Comparison of ENCODE assay signal across 8 mouse cellular contexts in genomic region chr4:133241910-133242309, GRCm38 (mm10). TPM values are rescaled to one million over a fixed set of nuclear protein-coding genes. Genes with fewer than 3 reads are reported as not detected.
A peak's percentile ranks its signal among the peaks of the same experiment; 100 is the strongest.
DNase-seq lines count a peak whose midpoint lies in the region; ATAC-seq and TF ChIP-seq lines count a peak whose summit lies in the region.

No protein-coding gene starts in this region.

- H3K27ac ChIP-seq in heart, embryonic 11.5 days (ENCODE audit: low read depth, low read length): no peak overlapping the region
- H3K27ac ChIP-seq in forebrain, embryonic 16.5 days (ENCODE audit: low read length): no peak overlapping the region

- 0 out of 2 replicates have a peak overlapping the region, but pooled peaks have one; percentile 74 for H3K9ac ChIP-seq in heart, embryonic 11.5 days (ENCODE audit: low read depth, low read length)
- no peak overlapping the region for H3K9ac ChIP-seq in forebrain, embryonic 16.5 days (replicated peaks; ENCODE audit: low read depth, low read length)

- no peak for ATAC-seq in heart, embryonic 11.5 days (replicated peaks; ENCODE audit: insufficient number of reproducible peaks, low FRiP score, low TSS enrichment)
- ATAC-seq in forebrain, embryonic 16.5 days: no peak

- peak overlapping the region; percentile 98 for H3K4me2 ChIP-seq in heart, embryonic 11.5 days
- H3K4me2 ChIP-seq in forebrain, embryonic 16.5 days (ENCODE audit: low read length): peak overlapping the region; percentile 52

- H3K9me3 ChIP-seq in heart, embryonic 11.5 days (replicated peaks; ENCODE audit: control insufficient read depth, low read length): no peaks in the 10 kb centered on the region
- no peaks in the 10 kb centered on the region for H3K9me3 ChIP-seq in E14TG2a.4 (ENCODE audit: low read length)
- H3K9me3 ChIP-seq in forebrain, embryonic 16.5 days (ENCODE audit: control insufficient read depth, low read length): no peaks in the 10 kb centered on the region

- H3K27me3 ChIP-seq in heart, embryonic 11.5 days (ENCODE audit: control insufficient read depth, insufficient read depth, low read length): peaks cover 41% of the 10 kb centered on the region
- H3K27me3 ChIP-seq in E14TG2a.4 (ENCODE audit: insufficient read depth, low read length): peaks cover 53% of the 10 kb centered on the region
- H3K27me3 ChIP-seq in forebrain, embryonic 16.5 days (replicated peaks; ENCODE audit: control insufficient read depth, insufficient read depth, low read length): peaks cover 38% of the 10 kb centered on the region

- 15% methylated on average over 11 of the region's 11 CpGs for WGBS in heart, embryonic 11.5 days (ENCODE audit: insufficient replicate concordance)
- WGBS in forebrain, embryonic 16.5 days: 35% methylated on average over 11 of the region's 11 CpGs

- no peaks in the 10 kb centered on the region for H3K36me3 ChIP-seq in heart, embryonic 11.5 days (ENCODE audit: control insufficient read depth, insufficient read depth, low read length)
- no peaks in the 10 kb centered on the region for H3K36me3 ChIP-seq in E14TG2a.4 (ENCODE audit: insufficient read depth, low read length)
- H3K36me3 ChIP-seq in forebrain, embryonic 16.5 days (ENCODE audit: control insufficient read depth, insufficient read depth): no peaks in the 10 kb centered on the region

- no peak for DNase-seq in heart, adult 8-10 months (ENCODE audit: low spot score)
- DNase-seq in lung, postnatal 25 days (ENCODE audit: low spot score): peak; percentile 40
- no peak for DNase-seq in cerebellum, postnatal 14 days
- no peak for DNase-seq in ovary, postnatal 36 days (ENCODE audit: low spot score)
- no peak for DNase-seq in gastrocnemius, postnatal 10 days

- peaks cover 14% of the 10 kb centered on the region for H3K4me1 ChIP-seq in heart, embryonic 11.5 days (ENCODE audit: control insufficient read depth, insufficient read depth, low read length)
- peaks cover 39% of the 10 kb centered on the region for H3K4me1 ChIP-seq in E14TG2a.4 (replicated peaks; ENCODE audit: low read depth, low read length)
- H3K4me1 ChIP-seq in forebrain, embryonic 16.5 days (replicated peaks; ENCODE audit: control insufficient read depth, insufficient read depth, low read length): peaks cover 13% of the 10 kb centered on the region

- peak overlapping the region; percentile 62 for H3K4me3 ChIP-seq in heart, embryonic 11.5 days (ENCODE audit: low read depth, low read length)
- peak overlapping the region; percentile 93 for H3K4me3 ChIP-seq in E14TG2a.4 (replicated peaks; ENCODE audit: low read length)
- H3K4me3 ChIP-seq in forebrain, embryonic 16.5 days (replicated peaks; ENCODE audit: low read length): peak overlapping the region; percentile 45

- TF ChIP-seq CTCF in E14TG2a.4 (conservative IDR thresholded peaks at IDR 0.05; ENCODE audit: low read length): no peak

RNA-seq across cellular contexts. Expression of gene Map3k6, which starts 1.3 kb away (rescaled TPM):
- 1.5 and 1.7 TPM in 2 replicates for polyA plus RNA-seq in heart, embryonic 11.5 days (2014; fragmentation: Nextera tagmentation; extraction: Ambion mirVana)
- total RNA-seq in heart, adult 8-10 months (2022): 10 to 100 TPM; 14.8 to 21.8 (median 16.3) TPM
- 2.1 and 2.3 TPM in 2 replicates for polyA plus RNA-seq in forebrain, embryonic 16.5 days (2015; fragmentation: Nextera tagmentation; extraction: Ambion mirVana)
- 1 to 10 TPM; 2.1 to 5.5 TPM for total RNA-seq in gastrocnemius, postnatal 10 days (2021)

RNA-seq across cellular contexts. Expression of gene Sytl1, which starts 21.0 kb away (rescaled TPM):
- 0.11 and 0.42 TPM in 2 replicates for polyA plus RNA-seq in heart, embryonic 11.5 days (2014; fragmentation: Nextera tagmentation; extraction: Ambion mirVana)
- under 1 TPM; 0.30 to 0.59 (median 0.33) TPM for total RNA-seq in heart, adult 8-10 months (2022)
- polyA plus RNA-seq in forebrain, embryonic 16.5 days (2015; fragmentation: Nextera tagmentation; extraction: Ambion mirVana): 0.47 and 0.52 TPM in 2 replicates
- total RNA-seq in gastrocnemius, postnatal 10 days (2021): 1 to 10 TPM; 1.1 to 1.4 TPM

RNA-seq across cellular contexts. Expression of gene Gpr3, which starts 29.6 kb away (rescaled TPM):
- polyA plus RNA-seq in heart, embryonic 11.5 days (2014; fragmentation: Nextera tagmentation; extraction: Ambion mirVana): 0.37 and 0.61 TPM in 2 replicates
- total RNA-seq in heart, adult 8-10 months (2022): not detected
- 0.57 and 1.4 TPM in 2 replicates for polyA plus RNA-seq in forebrain, embryonic 16.5 days (2015; fragmentation: Nextera tagmentation; extraction: Ambion mirVana)
- not detected for total RNA-seq in gastrocnemius, postnatal 10 days (2021)

RNA-seq across cellular contexts. Expression of gene Cd164l2, which starts 30.0 kb away (rescaled TPM):
- polyA plus RNA-seq in heart, embryonic 11.5 days (2014; fragmentation: Nextera tagmentation; extraction: Ambion mirVana): 0.27 and 0.77 TPM in 2 replicates
- total RNA-seq in heart, adult 8-10 months (2022): not detected
- 0.88 and 1.1 TPM in 2 replicates for polyA plus RNA-seq in forebrain, embryonic 16.5 days (2015; fragmentation: Nextera tagmentation; extraction: Ambion mirVana)
- not detected for total RNA-seq in gastrocnemius, postnatal 10 days (2021)

RNA-seq across cellular contexts. Expression of gene Tmem222, which starts 35.7 kb away (rescaled TPM):
- 57.5 and 64.9 TPM in 2 replicates for polyA plus RNA-seq in heart, embryonic 11.5 days (2014; fragmentation: Nextera tagmentation; extraction: Ambion mirVana)
- total RNA-seq in heart, adult 8-10 months (2022): 10 to 100 TPM; 29.3 to 39.8 (median 34.3) TPM
- 112 and 124 TPM in 2 replicates for polyA plus RNA-seq in forebrain, embryonic 16.5 days (2015; fragmentation: Nextera tagmentation; extraction: Ambion mirVana)
- total RNA-seq in gastrocnemius, postnatal 10 days (2021): 10 to 100 TPM; 23.6 to 25.9 TPM
